Mouse (Mus musculus) right cerebral cortex, postnatal 14 days (tissue): ENCODE data around the gene Snx6.
"Not testable (repeated sequence)": the region's sequence is repeated elsewhere in the genome, so short reads cannot be mapped to it uniquely, and the experiment has no call there.

Source experiments
- DNase-seq: peaks from one replicate; pipeline ENCODE4 v3.0.0; 2022

The Snx6 gene

GRCm38 (mm10) chr12:54796516-54797195 is 1.2 kb upstream of the Snx6 start:
- no peak for DNase-seq

- no peak for DNase-seq
These were observed 1.1 kb downstream of the Snx6 start for GRCm38 (mm10) chr12:54794392-54794791.

GRCm38 (mm10) chr12:54791465-54791864 is 4.0 kb downstream of the Snx6 start:
- no peak for DNase-seq

- DNase-seq, result no peak
These were observed 6.0 kb downstream of the Snx6 start for GRCm38 (mm10) chr12:54789346-54790143.

GRCm38 (mm10) chr12:54763624-54764023 is 31.9 kb downstream of the Snx6 start:
- no peak for DNase-seq

GRCm38 (mm10) chr12:54760676-54761075 is 34.8 kb downstream of the Snx6 start:
- DNase-seq, result no peak

GRCm38 (mm10) chr12:54758846-54759245 is 36.7 kb downstream of the Snx6 start:
- DNase-seq, result no peak

GRCm38 (mm10) chr12:54748647-54749046 is 46.9 kb downstream of the Snx6 start:
- DNase-seq, result no peak

- not testable (repeated sequence) for DNase-seq
These were observed 56.8 kb downstream of the Snx6 start for GRCm38 (mm10) chr12:54738661-54739243.

GRCm38 (mm10) chr12:54737891-54738660 is 57.4 kb downstream of the Snx6 start:
- DNase-seq, result not testable (repeated sequence)

- DNase-seq, result peak; percentile 30
These were observed 61.0 kb downstream of the Snx6 start for GRCm38 (mm10) chr12:54734307-54735131.

GRCm38 (mm10) chr12:54729140-54730059 is 66.1 kb downstream of the Snx6 start:
- DNase-seq, result not testable (repeated sequence)

- DNase-seq, result not testable (repeated sequence)
These were observed 76.4 kb downstream of the Snx6 start for GRCm38 (mm10) chr12:54718871-54719786.

- not testable (repeated sequence) for DNase-seq
These were observed 78.0 kb downstream of the Snx6 start for GRCm38 (mm10) chr12:54717516-54717915.

GRCm38 (mm10) chr12:54713822-54714626 is 81.5 kb downstream of the Snx6 start:
- DNase-seq, result peak; percentile 32

- peak; percentile 33 for DNase-seq
These were observed 85.0 kb downstream of the Snx6 start for GRCm38 (mm10) chr12:54710494-54710879.

GRCm38 (mm10) chr12:54709691-54710493 is 85.6 kb downstream of the Snx6 start:
- not testable (repeated sequence) for DNase-seq

- DNase-seq, result no peak
These were observed 96.1 kb downstream of the Snx6 start for GRCm38 (mm10) chr12:54699394-54699793.
